Mouse (Mus musculus) C2C12 (cell line): ENCODE results near the gene Mien1. TPM values are rescaled to one million over a fixed set of nuclear protein-coding genes. Genes with fewer than 3 reads are reported as not detected.

Source experiments
- H3K27me3 ChIP-seq: one replicate; pipeline ENCODE4 v1.6.1; 2011; ENCODE audit not compliant: control insufficient read depth, insufficient read depth, insufficient read length
- H3K36me3 ChIP-seq: one replicate; pipeline ENCODE4 v1.6.1; 2011; ENCODE audit not compliant: control insufficient read depth, insufficient read depth
- H3K4me3 ChIP-seq: one replicate; pipeline ENCODE4 v1.5.1; 2011; ENCODE audit warnings: mild to moderate bottlenecking, control low read depth; ENCODE audit not compliant: poor library complexity, insufficient read depth, severe bottlenecking
- H3K79me2 ChIP-seq: one replicate; pipeline ENCODE4 v1.6.1; 2011; ENCODE audit not compliant: control insufficient read depth, insufficient read depth
- H3K79me3 ChIP-seq: one replicate; pipeline ENCODE4 v1.6.1; 2011; ENCODE audit warnings: low read depth, control low read depth
- H3ac ChIP-seq: one replicate; pipeline ENCODE3; 2011; ENCODE audit warnings: low read depth; ENCODE audit not compliant: control insufficient read depth, insufficient read length
- CEBPB ChIP-seq: IDR thresholded peaks from one replicate; pipeline ENCODE4 v1.6.1; 2011; ENCODE audit warnings: low read depth, mild to moderate bottlenecking, control low read depth, moderate library complexity
- CTCF ChIP-seq: IDR thresholded peaks from one replicate; pipeline ENCODE4 v1.5.1; 2011; ENCODE audit not compliant: control insufficient read depth, insufficient read depth, insufficient read length
- FOSL1 ChIP-seq: IDR thresholded peaks from one replicate; pipeline ENCODE4 v1.8.0; 2011; ENCODE audit warnings: mild to moderate bottlenecking, low read length; ENCODE audit not compliant: poor library complexity, insufficient read depth, severe bottlenecking
- MAX ChIP-seq: IDR thresholded peaks from one replicate; pipeline ENCODE4 v1.6.1; 2011; ENCODE audit warnings: mild to moderate bottlenecking, control low read depth
- MYOD1 ChIP-seq: IDR thresholded peaks from one replicate; pipeline ENCODE4 v1.6.1; 2011; ENCODE audit warnings: low read depth; ENCODE audit not compliant: control insufficient read depth, insufficient read length
- MYOG ChIP-seq: IDR thresholded peaks from one replicate; pipeline ENCODE4 v1.6.1; 2011; ENCODE audit not compliant: control insufficient read depth, insufficient read length; ENCODE audit errors: extremely low read depth
- USF1 ChIP-seq: IDR thresholded peaks from one replicate; pipeline ENCODE4 v1.6.1; 2011; ENCODE audit warnings: low read depth, mild to moderate bottlenecking, control low read depth, moderate library complexity
- polyA plus RNA-seq: library from polyadenylated mRNA; unstranded; fragments of >200 nt; fragmentation: generic; extraction: Trizol; gene quantifications from one replicate; pipeline ENCODE4 v1.2.1, GENCODE M21; 2012; ENCODE audit warnings: missing spikeins

Gene Mien1
- polyA plus RNA-seq, 1 experiment = 73.7 TPM

DNA sequence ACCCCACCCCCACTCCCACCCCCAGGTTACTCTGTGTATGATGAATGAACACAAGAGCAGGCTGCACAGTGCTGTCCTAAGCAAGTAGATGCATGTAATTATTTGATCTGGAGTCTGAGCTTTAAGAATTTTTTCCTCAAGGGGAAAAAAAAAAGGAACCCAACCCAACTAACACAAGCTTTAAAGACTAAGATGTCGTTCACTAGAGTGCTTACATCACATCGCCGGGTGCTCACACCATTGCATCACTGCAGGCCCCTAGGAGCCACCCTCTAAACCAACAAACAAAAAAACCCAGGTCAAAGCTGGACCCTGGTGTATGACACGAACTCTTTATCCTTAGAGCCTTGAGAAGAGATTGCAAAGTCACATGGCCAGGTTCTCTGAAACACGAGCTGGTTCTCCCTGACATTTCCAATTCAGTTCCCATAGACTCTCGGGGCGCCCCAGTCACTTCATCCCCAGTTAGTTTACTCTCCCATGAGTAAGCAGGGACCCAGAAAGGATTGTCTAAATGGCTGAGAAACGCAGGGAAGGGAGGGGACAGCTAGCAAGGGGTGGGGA lies 35.2 kb upstream of the Mien1 start:
- no peak for TF ChIP-seq MYOG
- no peak for TF ChIP-seq MAX
- no peak for TF ChIP-seq USF1
- TF ChIP-seq CTCF = no peak
- no peak for TF ChIP-seq CEBPB
- TF ChIP-seq MYOD1 = no peak
- no peak for TF ChIP-seq FOSL1
- peaks cover 50% of the 10 kb centered on the region for H3K27me3 ChIP-seq
- H3K79me2 ChIP-seq = no peaks in the 10 kb centered on the region
- no peaks in the 10 kb centered on the region for H3K79me3 ChIP-seq
- no peak overlapping the region for H3ac ChIP-seq
- H3K4me3 ChIP-seq = no peak overlapping the region
- no peaks in the 10 kb centered on the region for H3K36me3 ChIP-seq

DNA sequence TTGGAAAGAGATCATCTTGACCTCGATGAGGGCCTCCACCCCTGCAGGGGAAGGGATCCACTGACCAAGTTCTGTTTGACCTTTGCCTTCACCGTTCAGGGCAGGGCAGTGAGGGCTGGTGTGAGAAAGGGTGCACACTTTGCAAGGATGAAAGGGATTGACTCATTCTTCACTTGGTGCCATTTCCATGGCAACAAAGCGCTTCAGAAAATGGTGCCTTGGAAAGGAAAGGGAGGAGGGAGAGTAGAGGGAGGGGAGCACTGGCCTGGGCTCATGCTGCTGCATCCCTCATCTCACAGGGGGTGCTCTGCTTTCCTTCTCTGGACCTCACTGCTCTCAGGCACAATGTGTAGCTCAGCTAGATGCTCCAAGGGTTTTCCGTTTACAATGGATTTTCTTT lies 33.9 kb upstream of the Mien1 start:
- peaks cover 62% of the 10 kb centered on the region for H3K27me3 ChIP-seq
- H3K79me3 ChIP-seq = no peaks in the 10 kb centered on the region
- no peak overlapping the region for H3ac ChIP-seq
- no peaks in the 10 kb centered on the region for H3K79me2 ChIP-seq
- TF ChIP-seq USF1 (no peak), MYOG (no peak), MAX (no peak), FOSL1 (no peak), CEBPB (no peak), MYOD1 (no peak), CTCF (no peak)
- H3K4me3 ChIP-seq = no peak overlapping the region
- no peaks in the 10 kb centered on the region for H3K36me3 ChIP-seq

DNA sequence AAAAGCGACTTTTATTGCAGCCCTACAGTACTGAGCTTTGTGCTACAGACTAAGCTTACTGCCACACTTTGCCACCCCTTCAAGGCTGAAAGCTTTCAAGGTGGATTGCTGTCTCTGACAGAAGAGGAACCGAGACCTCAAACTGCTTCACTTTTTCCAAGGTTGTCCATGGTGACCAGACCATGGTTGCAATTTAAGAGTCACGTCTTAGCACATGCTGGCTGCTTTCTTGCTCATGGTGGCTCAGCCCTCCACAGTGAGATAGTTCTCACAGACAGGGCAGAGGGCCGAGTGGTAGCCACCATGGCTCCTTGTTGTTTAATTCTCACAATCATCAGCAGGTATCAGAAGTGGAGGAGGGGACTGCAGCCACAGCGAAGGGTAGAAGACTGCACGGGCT lies 32.0 kb upstream of the Mien1 start:
- no peaks in the 10 kb centered on the region for H3K36me3 ChIP-seq
- no peak overlapping the region for H3ac ChIP-seq
- peaks cover 72% of the 10 kb centered on the region for H3K27me3 ChIP-seq
- TF ChIP-seq CTCF = no peak
- no peak for TF ChIP-seq FOSL1
- TF ChIP-seq USF1 = no peak
- no peaks in the 10 kb centered on the region for H3K79me2 ChIP-seq
- H3K4me3 ChIP-seq = no peak overlapping the region
- H3K79me3 ChIP-seq = no peaks in the 10 kb centered on the region

- no peaks in the 10 kb centered on the region for H3K79me2 ChIP-seq
- no peak overlapping the region for H3ac ChIP-seq
- TF ChIP-seq MYOG (no peak), MYOD1 (no peak), CTCF (no peak), FOSL1 (no peak), CEBPB (no peak), USF1 (no peak)
- H3K27me3 ChIP-seq = peaks cover 79% of the 10 kb centered on the region
- H3K36me3 ChIP-seq = no peaks in the 10 kb centered on the region
- no peaks in the 10 kb centered on the region for H3K79me3 ChIP-seq
- no peak overlapping the region for H3K4me3 ChIP-seq
Measured at GRCm38 (mm10) chr11:98469761-98470714, 31.2 kb upstream of the Mien1 start.

DNA sequence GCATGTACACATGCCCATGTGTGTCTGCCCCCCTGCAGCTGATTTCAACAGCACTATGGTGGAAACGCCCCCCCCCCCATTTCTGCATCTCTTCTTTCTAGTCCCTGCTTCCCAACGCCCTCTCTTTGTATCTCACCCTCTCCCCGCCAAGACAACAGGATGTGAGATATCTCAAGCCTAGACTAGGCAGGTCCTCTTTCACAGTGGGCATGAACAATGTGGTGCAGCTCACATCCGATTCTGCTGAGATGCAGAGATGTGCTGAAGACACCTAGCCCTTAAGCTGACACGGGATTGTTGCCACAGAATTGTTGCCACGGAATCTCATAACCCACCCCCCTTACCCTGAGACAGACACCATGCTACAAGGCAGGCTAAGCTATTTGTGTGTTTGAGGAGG lies 25.7 kb upstream of the Mien1 start:
- H3K79me2 ChIP-seq = no peaks in the 10 kb centered on the region
- H3K79me3 ChIP-seq = no peaks in the 10 kb centered on the region
- H3ac ChIP-seq = no peak overlapping the region
- H3K27me3 ChIP-seq = peaks cover 72% of the 10 kb centered on the region
- TF ChIP-seq MAX (no peak), FOSL1 (no peak), USF1 (no peak), CTCF (no peak), MYOD1 (no peak), MYOG (no peak), CEBPB (no peak)
- H3K36me3 ChIP-seq = no peaks in the 10 kb centered on the region
- no peak overlapping the region for H3K4me3 ChIP-seq
